Mouse (Mus musculus): ENCODE results near the gene Akap3. TPM values are rescaled to one million over a fixed set of nuclear protein-coding genes. Genes with fewer than 3 reads are reported as not detected.

Gene Akap3
- total RNA-seq (2021): under 1 TPM in 1 of 2 experiments, not detected in 1; 0.18 TPM
- long read RNA-seq: 0 reads

- DNase-seq (ENCODE audit: low spot score in 2 of 2): no peak
Observed at GRCm38 (mm10) chr6:126852881-126853280, at the start of gene Akap3. TSS of gene Akap3 (plus strand) at chr6:126853098.

GRCm38 (mm10) chr6:126806783-126807182 is 46.1 kb upstream of the Akap3 start:
- DNase-seq (ENCODE audit: low spot score in 2 of 2): no peak

GRCm38 (mm10) chr6:126808134-126808533 is 44.8 kb upstream of the Akap3 start:
- DNase-seq (ENCODE audit: low spot score in 2 of 2): peak in 1 of 2 experiments; percentile 21

DNA sequence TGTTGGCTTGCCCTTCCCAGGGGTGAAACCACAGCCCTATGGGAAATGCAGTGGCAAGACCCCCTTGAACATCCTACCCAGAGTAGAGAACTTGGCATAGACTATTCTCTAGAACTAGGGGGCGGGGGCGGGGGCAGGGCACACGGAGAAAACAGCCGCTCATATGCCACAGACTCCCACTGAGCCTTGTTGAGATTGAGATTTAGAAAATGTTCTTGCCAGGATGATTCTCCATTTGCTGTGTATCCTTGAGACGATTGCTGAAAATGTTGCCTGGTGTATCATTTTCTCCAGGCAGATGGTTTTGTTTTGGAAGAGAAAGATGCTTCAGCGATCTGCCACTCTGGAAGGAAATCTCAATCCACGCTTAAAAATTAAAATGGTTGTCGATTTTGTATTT is 44.3 kb upstream of the Akap3 start:
- DNase-seq (ENCODE audit: low spot score in 2 of 2): no peak

- DNase-seq (ENCODE audit: low spot score in 2 of 2): no peak
Observed at GRCm38 (mm10) chr6:126811481-126811880, 41.4 kb upstream of the Akap3 start.

DNA sequence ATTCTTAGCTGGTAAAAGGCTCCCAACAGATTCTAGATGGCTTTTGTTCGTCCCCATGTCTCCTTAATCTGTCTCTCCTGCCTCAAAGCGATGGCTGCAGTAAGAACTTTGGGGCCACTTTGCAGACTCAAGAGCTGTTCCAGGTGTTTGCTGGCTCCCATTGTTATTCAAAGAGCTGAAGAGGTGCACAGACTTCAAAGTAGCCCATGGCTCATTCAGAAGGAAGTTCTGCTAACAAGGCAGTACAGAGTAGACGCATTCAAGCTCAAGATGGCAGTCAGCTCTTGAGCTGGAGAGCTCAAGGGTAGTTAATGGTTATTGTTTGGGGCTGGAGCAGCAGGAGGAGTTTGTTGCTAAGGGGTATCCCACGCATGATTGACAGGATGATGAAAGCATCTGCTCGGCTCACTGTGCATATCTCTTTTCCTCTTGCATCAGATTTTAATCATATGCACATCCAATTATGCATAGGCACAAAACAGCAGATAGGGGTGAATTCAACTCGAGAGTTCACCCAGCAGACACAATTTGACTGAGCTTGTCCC is 37.6 kb upstream of the Akap3 start:
- DNase-seq (ENCODE audit: low spot score in 2 of 2): no peak

- no peak for DNase-seq (ENCODE audit: low spot score in 2 of 2)
Observed at GRCm38 (mm10) chr6:126816338-126816737, 36.6 kb upstream of the Akap3 start.

GRCm38 (mm10) chr6:126823087-126823486 is 29.8 kb upstream of the Akap3 start:
- DNase-seq (ENCODE audit: low spot score in 2 of 2): no peak

GRCm38 (mm10) chr6:126836628-126837027 is 16.3 kb upstream of the Akap3 start:
- no peak for DNase-seq (ENCODE audit: low spot score in 2 of 2)

- DNase-seq (ENCODE audit: low spot score in 2 of 2): peak; percentile 96 to 98
Observed at GRCm38 (mm10) chr6:126848712-126849704, 3.9 kb upstream of the Akap3 start, which contains the start of gene Ndufa9. TSS of gene Ndufa9 (minus strand) at chr6:126849136.

GRCm38 (mm10) chr6:126877118-126877517 is 24.2 kb downstream of the Akap3 start:
- no peak for DNase-seq (ENCODE audit: low spot score in 2 of 2)

DNA sequence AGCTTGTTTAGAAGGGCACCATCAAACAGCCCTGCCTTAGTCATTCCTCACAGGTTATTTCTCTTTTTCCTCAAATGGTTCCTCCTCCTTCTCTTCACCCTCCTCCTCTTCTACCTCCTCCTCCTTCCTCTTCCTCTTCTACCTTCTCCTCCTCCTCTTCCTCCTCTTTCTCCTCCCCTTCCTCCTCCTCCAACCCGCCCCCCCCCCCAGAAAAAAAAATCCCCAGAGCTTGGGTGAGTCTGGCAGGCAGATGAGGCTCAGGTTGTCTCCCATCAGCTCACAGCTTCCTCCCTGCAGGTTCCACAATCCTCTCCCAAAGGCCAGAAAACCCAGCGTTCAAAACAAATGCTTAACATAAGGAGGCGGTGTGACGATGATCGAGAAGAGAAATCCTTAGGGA is 54.5 kb downstream of the Akap3 start:
- no peak for DNase-seq (ENCODE audit: low spot score in 2 of 2)

- DNase-seq (ENCODE audit: low spot score in 2 of 2): no peak
Observed at GRCm38 (mm10) chr6:126907876-126908275, 55.0 kb downstream of the Akap3 start.

DNA sequence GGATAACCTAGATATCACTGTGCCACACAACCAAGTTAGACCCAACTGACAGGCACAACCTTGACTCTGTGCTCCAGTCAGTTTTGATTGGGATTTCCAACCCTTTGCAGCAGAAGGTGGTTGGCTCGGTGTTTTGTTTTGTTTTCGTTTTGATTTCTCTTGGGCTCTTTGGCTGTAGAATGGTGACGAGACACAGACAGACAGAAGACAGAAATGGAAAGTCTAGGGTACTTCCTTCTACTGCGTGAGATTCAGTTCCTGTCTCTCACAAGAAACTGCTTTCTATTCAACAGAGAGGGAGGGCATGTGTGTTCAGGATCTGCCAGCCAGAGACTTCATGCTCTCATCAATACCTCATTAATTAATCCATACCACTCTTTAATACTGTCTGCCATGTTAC is 57.8 kb downstream of the Akap3 start:
- DNase-seq (ENCODE audit: low spot score in 2 of 2): no peak

DNA sequence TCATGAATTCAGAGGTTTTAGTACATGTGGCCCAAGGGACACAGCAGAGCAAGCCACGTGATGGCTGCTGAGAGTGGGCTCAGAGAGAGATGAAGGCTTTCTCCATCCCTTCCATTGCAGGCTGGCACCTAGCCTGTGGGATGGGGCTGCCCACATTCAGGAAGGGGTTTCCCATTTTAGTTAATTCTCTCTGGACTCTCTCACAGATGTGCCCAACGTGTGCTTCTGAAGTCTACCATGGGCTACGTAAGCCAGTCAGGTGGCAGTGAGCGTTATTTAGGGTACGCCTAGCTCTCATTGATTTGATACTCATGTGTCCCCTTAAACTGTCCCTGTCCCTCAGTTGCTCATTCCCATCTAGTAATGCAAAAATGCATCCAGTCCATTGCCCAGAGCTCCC is 62.0 kb downstream of the Akap3 start:
- no peak for DNase-seq (ENCODE audit: low spot score in 2 of 2)

DNA sequence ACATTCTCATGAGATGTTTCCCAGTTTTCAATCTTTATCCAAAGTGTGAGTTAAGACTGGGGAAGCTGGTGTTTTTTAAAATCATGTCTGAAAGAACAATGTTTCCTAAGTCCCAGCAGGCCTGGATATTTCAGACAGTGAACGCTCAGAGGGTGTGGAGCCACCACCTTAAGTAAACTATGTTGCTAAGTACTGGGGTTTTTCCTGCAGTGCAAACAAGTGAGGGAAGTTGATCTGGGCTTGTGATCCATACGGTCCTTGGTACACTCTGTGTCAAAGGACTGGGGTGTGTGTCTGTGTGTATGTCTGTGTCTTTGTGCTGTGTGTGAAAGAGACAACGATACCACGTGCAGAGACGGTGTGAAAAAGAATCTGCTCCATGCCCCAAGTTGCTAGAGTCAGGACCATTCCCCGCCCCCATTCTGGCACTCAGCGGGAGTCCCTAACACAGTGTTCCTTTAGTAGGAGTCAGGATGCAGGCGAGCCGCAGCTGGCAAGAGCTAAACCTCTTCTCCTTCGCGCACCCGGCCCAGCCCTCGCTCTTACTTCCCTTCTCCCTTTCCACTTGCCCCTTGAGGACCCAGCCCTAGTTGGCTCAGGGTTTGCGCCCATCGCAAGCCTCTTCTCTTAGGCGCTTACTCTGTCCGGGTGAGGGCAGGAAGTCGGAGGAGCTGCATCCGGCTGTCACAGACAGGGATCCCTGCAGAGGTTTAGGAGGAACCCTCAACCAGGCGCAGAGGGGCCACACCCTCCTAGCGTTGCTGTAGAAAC is 68.4 kb downstream of the Akap3 start, which contains the start of gene Dyrk4:
Gene Dyrk4, minus strand, starts transcription at position 729 of the 771 bp plus-strand sequence.
- peak; percentile 30 to 40 for DNase-seq (ENCODE audit: low spot score in 2 of 2)

Other genes starting within 250 kb of the Akap3 start
- gene Kcna1, start 206.7 kb upstream of the Akap3 start, total RNA-seq (2021): 10 to 100 TPM; 48.5 to 53.7 TPM
- 10 to 100 TPM; 53.2 to 59.6 TPM for gene Kcna6, start 112.4 kb upstream of the Akap3 start, total RNA-seq (2021)
- gene Ndufa9, start 4.0 kb upstream of the Akap3 start, total RNA-seq (2021): 100 to 1,000 TPM; 141 to 150 TPM
- under 1 TPM; 0.13 to 0.32 TPM for gene Dyrk4, start 68.7 kb downstream of the Akap3 start, total RNA-seq (2021)
- 1 to 10 TPM; 5.4 to 5.8 TPM for gene Rad51ap1, start 86.5 kb downstream of the Akap3 start, total RNA-seq (2021)
- 10 to 100 TPM; 32.4 to 35.0 TPM for gene D6Wsu163e, start 86.9 kb downstream of the Akap3 start, total RNA-seq (2021)
- not detected for gene Fgf6, start 162.5 kb downstream of the Akap3 start, total RNA-seq (2021)
- gene Fgf23, start 219.8 kb downstream of the Akap3 start, total RNA-seq (2021): under 1 TPM; 0.25 to 0.85 TPM